ENCODE assay signal across 10 mouse cellular contexts in the genomic region with DNA sequence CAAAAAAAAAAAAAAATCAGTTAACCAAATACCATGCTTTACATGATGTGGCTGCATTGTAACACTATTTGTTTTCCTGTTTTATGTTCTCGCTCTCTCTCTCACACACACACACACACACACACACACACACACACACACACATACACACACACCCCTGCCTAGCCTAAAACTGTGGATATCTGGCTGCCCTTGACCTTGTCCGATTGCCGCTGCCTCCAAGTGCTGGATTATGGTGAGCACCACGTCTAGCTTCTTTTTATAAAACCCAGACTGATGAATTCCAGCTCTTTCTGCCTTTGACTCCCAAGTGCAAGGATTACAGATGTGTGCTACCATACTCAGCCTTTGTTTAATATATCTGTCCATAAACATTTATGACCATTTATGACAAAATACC. TPM values are rescaled to one million over a fixed set of nuclear protein-coding genes. Genes with fewer than 3 reads are reported as not detected.
A peak's percentile ranks its signal among the peaks of the same experiment; 100 is the strongest.
DNase-seq lines count a peak whose midpoint lies in the region; ATAC-seq and TF ChIP-seq lines count a peak whose summit lies in the region.
"Had no signal": no experiment of that assay in that cellular context is flagged by ENCODE, and none has a peak within 500 bp of the region (broad histone marks: within the 10 kb centered on the region; RNA-seq: fewer than 3 reads in every experiment).

No protein-coding gene starts in this region.

- TF ChIP-seq CTCF in ES-Bruce4 (IDR thresholded peaks at IDR 0.05; ENCODE audit: low read depth, low read length): no peak
- TF ChIP-seq CTCF in embryonic fibroblast, embryonic 13.5 days (IDR thresholded peaks at IDR 0.05; ENCODE audit: borderline replicate concordance, insufficient read depth, low read length): no peak

- WGBS in heart, embryonic 14.5 days: 56% methylated on average over 4 of the region's 4 CpGs
- WGBS in liver, embryonic 13.5 days (ENCODE audit: insufficient replicate concordance): 89% methylated on average over 4 of the region's 4 CpGs

- no peak for DNase-seq in heart, adult 18-20 months
- DNase-seq in liver, embryonic 13.5 days: no peak
- DNase-seq in thymus, postnatal 14 days: no peak
- DNase-seq in embryo, embryonic 10 days (ENCODE audit: low spot score): no peak
- DNase-seq: cerebellum, adult 11 months; thymus, postnatal 36 days had no signal

- H3K27me3 ChIP-seq in heart, embryonic 14.5 days (ENCODE audit: control insufficient read depth, insufficient read depth, low read length): no peaks in the 10 kb centered on the region
- no peaks in the 10 kb centered on the region for H3K27me3 ChIP-seq in ES-Bruce4 (ENCODE audit: control insufficient read depth, insufficient read depth, low read length, poor library complexity, severe bottlenecking)
- H3K27me3 ChIP-seq in liver, embryonic 13.5 days: no peaks in the 10 kb centered on the region

- peaks cover 4 to 21% of the 10 kb centered on the region in 2 experiments for H3K4me1 ChIP-seq in heart, embryonic 14.5 days (ENCODE audit: control insufficient read depth in 2 of 2, insufficient read depth in 2 of 2, low read length in 2 of 2)
- H3K4me1 ChIP-seq in ES-Bruce4 (ENCODE audit: control insufficient read depth, insufficient read depth, low read length): no peaks in the 10 kb centered on the region
- H3K4me1 ChIP-seq in embryonic fibroblast, embryonic 13.5 days (ENCODE audit: control insufficient read depth, insufficient read depth, low read length): no peaks in the 10 kb centered on the region; the same call in 1 of the 2 replicates
- H3K4me1 ChIP-seq in liver, embryonic 13.5 days (replicated peaks): peaks cover 58% of the 10 kb centered on the region

- no peak for ATAC-seq in heart, embryonic 14.5 days (ENCODE audit: insufficient number of reproducible peaks, insufficient read depth, low FRiP score, low read depth)
- no peak for ATAC-seq in liver, embryonic 13.5 days (ENCODE audit: low read depth)
- ATAC-seq in erythroid progenitor cell, adult 5-6 weeks (replicated peaks; ENCODE audit: low FRiP score, poor library complexity, severe bottlenecking): no peak

- no peak for TF ChIP-seq POLR2A in ES-Bruce4 (IDR thresholded peaks at IDR 0.05; ENCODE audit: insufficient read depth, low read length)
- TF ChIP-seq POLR2A in embryonic fibroblast, embryonic 13.5 days (IDR thresholded peaks at IDR 0.05; ENCODE audit: low read depth, low read length): no peak

- H3K4me3 ChIP-seq in heart, embryonic 14.5 days (ENCODE audit: control insufficient read depth in 1 of 2, insufficient read depth in 1 of 2, low read depth in 1 of 2, low read length in 2 of 2): peak overlapping the region in 1 of 2 experiments; percentile 97; a peak in 1 of 4 replicates
- H3K4me3 ChIP-seq in ES-Bruce4 (ENCODE audit: low read depth, low read length): 0 out of 2 replicates have a peak overlapping the region, but pooled peaks have one; percentile 25
- peak overlapping the region; percentile 70; the same call in 1 of the 2 replicates for H3K4me3 ChIP-seq in embryonic fibroblast, embryonic 13.5 days (ENCODE audit: insufficient read depth, low read length)
- H3K4me3 ChIP-seq in liver, embryonic 13.5 days (replicated peaks): peak overlapping the region; percentile 84; the same call in 1 of the 2 replicates

- 0 out of 4 replicates have a peak overlapping the region, but pooled peaks of 1 of the 2 experiments have one; percentile 24 for H3K27ac ChIP-seq in heart, embryonic 14.5 days (replicated peaks in 1 of 2; ENCODE audit: control insufficient read depth in 1 of 2, insufficient read depth in 1 of 2, low read depth in 2 of 2, low read length in 2 of 2)
- H3K27ac ChIP-seq in ES-Bruce4 (ENCODE audit: insufficient read depth, low read length): peak overlapping the region; percentile 63; the same call in 1 of the 2 replicates
- no peak overlapping the region for H3K27ac ChIP-seq in embryonic fibroblast, embryonic 13.5 days (ENCODE audit: insufficient read depth, low read length)
- no peak overlapping the region for H3K27ac ChIP-seq in liver, embryonic 13.5 days

- no peaks in the 10 kb centered on the region for H3K9me3 ChIP-seq in heart, embryonic 14.5 days (ENCODE audit: control insufficient read depth, low read length)
- H3K9me3 ChIP-seq in ES-Bruce4 (replicated peaks; ENCODE audit: control insufficient read depth, insufficient read depth, low read length, poor library complexity, severe bottlenecking): no peaks in the 10 kb centered on the region
- H3K9me3 ChIP-seq in liver, embryonic 13.5 days (replicated peaks): no peaks in the 10 kb centered on the region

- TF ChIP-seq EP300 in ES-Bruce4 (IDR thresholded peaks at IDR 0.05; ENCODE audit: insufficient read depth, low read depth, low read length): no peak

- H3K36me3 ChIP-seq in heart, embryonic 14.5 days (ENCODE audit: control insufficient read depth, insufficient read depth, low read length): peaks cover 1% of the 10 kb centered on the region; the same call in 1 of the 2 replicates
- H3K36me3 ChIP-seq in ES-Bruce4 (ENCODE audit: control insufficient read depth, insufficient read depth, low read length, poor library complexity, severe bottlenecking): no peaks in the 10 kb centered on the region
- H3K36me3 ChIP-seq in liver, embryonic 13.5 days: peaks cover 8% of the 10 kb centered on the region

- H3K4me2 ChIP-seq in heart, embryonic 14.5 days (ENCODE audit: low read length): peak overlapping the region; percentile 88
- peak overlapping the region; percentile 86 for H3K4me2 ChIP-seq in liver, embryonic 13.5 days

- H3K9ac ChIP-seq in heart, embryonic 14.5 days (ENCODE audit: low read length): peak overlapping the region; percentile 98
- H3K9ac ChIP-seq in ES-Bruce4 (ENCODE audit: low read depth, poor library complexity, severe bottlenecking): peak overlapping the region; percentile 89
- H3K9ac ChIP-seq in liver, embryonic 13.5 days: no peak overlapping the region

RNA-seq across cellular contexts. Expression of a gene that starts 1.6 kb away (rescaled TPM):
- 76.6 and 81.1 TPM in 2 replicates for polyA plus RNA-seq in heart, embryonic 14.5 days (2014; fragmentation: Nextera tagmentation; extraction: Ambion mirVana)
- total RNA-seq in heart, adult 18-20 months (2021): 10 to 100 TPM; 48.6 to 50.6 TPM
- polyA plus RNA-seq in ES-Bruce4 (2011; ENCODE audit: insufficient read depth, insufficient read length, low read depth, missing spikeins): 29.1 and 30.0 TPM in 2 replicates
- polyA plus RNA-seq in embryonic fibroblast, embryonic 13.5 days (2011; ENCODE audit: insufficient read length, low read depth, missing spikeins): 29.2 and 29.9 TPM in 2 replicates
- polyA plus RNA-seq in liver, embryonic 13.5 days (2015; fragmentation: Nextera tagmentation; extraction: Ambion mirVana): 19.9 and 20.9 TPM in 2 replicates
- 17.2 and 18.0 TPM in 2 replicates for total RNA-seq in erythroid progenitor cell, adult 5-6 weeks (2015; ENCODE audit: low replicate concordance)
- 5.8 and 9.4 TPM in 2 replicates for total RNA-seq in erythroid progenitor cell, adult 5-6 weeks (2017; ENCODE audit: low replicate concordance)

RNA-seq across cellular contexts. Expression of a gene that starts 2.5 kb away (rescaled TPM):
- polyA plus RNA-seq in heart, embryonic 14.5 days (2014; fragmentation: Nextera tagmentation; extraction: Ambion mirVana): 66.4 and 69.6 TPM in 2 replicates
- 100 to 1,000 TPM; 126 to 128 TPM for total RNA-seq in heart, adult 18-20 months (2021)
- polyA plus RNA-seq in ES-Bruce4 (2011; ENCODE audit: insufficient read depth, insufficient read length, low read depth, missing spikeins): 369 and 376 TPM in 2 replicates
- 214 and 225 TPM in 2 replicates for polyA plus RNA-seq in embryonic fibroblast, embryonic 13.5 days (2011; ENCODE audit: insufficient read length, low read depth, missing spikeins)
- 70.7 and 86.2 TPM in 2 replicates for polyA plus RNA-seq in liver, embryonic 13.5 days (2015; fragmentation: Nextera tagmentation; extraction: Ambion mirVana)
- total RNA-seq in erythroid progenitor cell, adult 5-6 weeks (2015; ENCODE audit: low replicate concordance): 79.3 and 93.5 TPM in 2 replicates
- total RNA-seq in erythroid progenitor cell, adult 5-6 weeks (2017; ENCODE audit: low replicate concordance): 103 and 106 TPM in 2 replicates

RNA-seq across cellular contexts. Expression of a gene that starts 42.8 kb away (rescaled TPM):
- 19.2 and 20.8 TPM in 2 replicates for polyA plus RNA-seq in heart, embryonic 14.5 days (2014; fragmentation: Nextera tagmentation; extraction: Ambion mirVana)
- total RNA-seq in heart, adult 18-20 months (2021): 1 to 10 TPM; 6.1 to 7.7 TPM
- polyA plus RNA-seq in ES-Bruce4 (2011; ENCODE audit: insufficient read depth, insufficient read length, low read depth, missing spikeins): 6.9 and 7.5 TPM in 2 replicates
- 10.1 and 10.6 TPM in 2 replicates for polyA plus RNA-seq in embryonic fibroblast, embryonic 13.5 days (2011; ENCODE audit: insufficient read length, low read depth, missing spikeins)
- polyA plus RNA-seq in liver, embryonic 13.5 days (2015; fragmentation: Nextera tagmentation; extraction: Ambion mirVana): 13.2 and 14.1 TPM in 2 replicates
- total RNA-seq in erythroid progenitor cell, adult 5-6 weeks (2015; ENCODE audit: low replicate concordance): 3.6 and 23.1 TPM in 2 replicates
- total RNA-seq in erythroid progenitor cell, adult 5-6 weeks (2017; ENCODE audit: low replicate concordance): 14.1 and 14.4 TPM in 2 replicates
